Mouse (Mus musculus) forebrain, postnatal 0 days (tissue): ENCODE results near the gene Zfp874a. TPM values are rescaled to one million over a fixed set of nuclear protein-coding genes. Genes with fewer than 3 reads are reported as not detected.
"Not testable (repeated sequence)": the region's sequence is repeated elsewhere in the genome, so short reads cannot be mapped to it uniquely, and the experiment has no call there.

Experiments
- ATAC-seq: fragments of 200-750 bp; cut with Nextera tagmentation; 2 replicates; pipeline ENCODE4 v1.8.0; 2017; ENCODE audit warnings: mild to moderate bottlenecking, moderate library complexity
- DNase-seq: peaks from one replicate; pipeline ENCODE4 v3.0.0-alpha.2; 2015
- H3K27ac ChIP-seq: fragments of 300-500 bp; sonication (generic); 2 replicates; pipeline ENCODE4 v1.5.1; 2014; ENCODE audit warnings: low read depth, mild to moderate bottlenecking, antibody characterized with exemption, low read length, moderate library complexity, mixed read lengths
- H3K27me3 ChIP-seq: fragments of 300-500 bp; sonication (generic); 2 replicates; pipeline ENCODE4 v1.6.1; 2014; ENCODE audit warnings: mild to moderate bottlenecking, low read length, mixed read lengths; ENCODE audit not compliant: insufficient read depth
- H3K36me3 ChIP-seq: fragments of 300-500 bp; sonication (generic); 2 replicates; pipeline ENCODE4 v1.6.1; 2014; ENCODE audit warnings: mild to moderate bottlenecking, moderate library complexity; ENCODE audit not compliant: insufficient read depth
- H3K4me1 ChIP-seq: fragments of 300-500 bp; sonication (generic); 2 replicates; pipeline ENCODE4 v1.6.1; 2014; ENCODE audit warnings: antibody characterized with exemption; ENCODE audit not compliant: insufficient read depth
- H3K4me2 ChIP-seq: fragments of 300-500 bp; sonication (generic); 2 replicates; pipeline ENCODE4 v1.6.1; 2014; ENCODE audit warnings: low read depth, mild to moderate bottlenecking, moderate library complexity
- H3K4me3 ChIP-seq: fragments of 300-500 bp; sonication (generic); 2 replicates; pipeline ENCODE4 v1.5.1; 2014; ENCODE audit warnings: low read depth, low read length, mixed read lengths
- H3K9ac ChIP-seq: fragments of 300-500 bp; sonication (generic); 2 replicates; pipeline ENCODE4 v1.6.1; 2014; ENCODE audit warnings: mild to moderate bottlenecking
- H3K9me3 ChIP-seq: fragments of 300-500 bp; sonication (generic); 2 replicates; pipeline ENCODE4 v1.6.1; 2016; ENCODE audit warnings: low read length
- CTCF ChIP-seq: sonication (generic); IDR thresholded peaks from 2 replicates; pipeline ENCODE4 v1.5.1; 2016; ENCODE audit warnings: antibody characterized with exemption, control low read depth, low read depth
- whole genome bisulfite sequencing: fragments of 180-500 bp; shearing (Covaris S2); extraction: QIAGEN DNeasy Blood & Tissue Kit; methylation state at CpG from one replicate; pipeline ENCODE4 v1.1.7; 2014; 5-methylcytosine and 5-hydroxymethylcytosine counted together
- polyA plus RNA-seq: library from polyadenylated mRNA; unstranded; fragments of >200 nt; fragmentation: Nextera tagmentation; extraction: Ambion mirVana; gene quantifications from 2 replicates; pipeline ENCODE4 v1.2.1, GENCODE M21; 2015
- total RNA-seq: library from RNA; depleted of rRNA; stranded (reverse); fragments of >200 nt; gene quantifications from 2 replicates; pipeline ENCODE4 v1.2.3, GENCODE M21; 2014

The Zfp874a gene
- total and polyA plus RNA-seq, 2 experiments from 2014 or later = 4.7 to 10.0 TPM

- TF ChIP-seq CTCF = no peak
- Histone ChIP-seq H3K4me3 (peak within 1 kb of the TSS; percentile 46), H3K36me3 (no peaks in the 10 kb centered on the region), H3K9me3 (no peaks in the 10 kb centered on the region), H3K27ac (no peak within 1 kb of the TSS), H3K9ac (peak within 1 kb of the TSS; percentile 29), H3K4me1 (no peaks in the 10 kb centered on the region), H3K27me3 (no peaks in the 10 kb centered on the region), H3K4me2 (peak within 1 kb of the TSS; percentile 61)
- peak; percentile 83 for ATAC-seq
- DNase-seq = peak; percentile 66
- under 1% methylated on average over 22 of the region's 22 CpGs for WGBS
These were observed 30.1 kb downstream of the Zfp874a start, which contains the start of gene Zfp459 for GRCm38 (mm10) chr13:67421207-67421857. Gene Zfp459 (minus strand): TSS chr13:67421418.

- peak; percentile 56; the same call in 1 of the 2 replicates for ATAC-seq
- TF ChIP-seq CTCF = no peak
- Histone ChIP-seq H3K27ac (no peak overlapping the region), H3K27me3 (no peaks in the 10 kb centered on the region), H3K4me3 (peak overlapping the region; percentile 46), H3K36me3 (no peaks in the 10 kb centered on the region), H3K4me2 (peak overlapping the region; percentile 61), H3K9me3 (no peaks in the 10 kb centered on the region), H3K4me1 (no peaks in the 10 kb centered on the region), H3K9ac (peak overlapping the region; percentile 29)
- DNase-seq = peak; percentile 8
- 35% methylated on average over 11 of the region's 11 CpGs for WGBS
These were observed 30.7 kb downstream of the Zfp874a start for GRCm38 (mm10) chr13:67420558-67421206.

GRCm38 (mm10) chr13:67416811-67417210, 34.6 kb downstream of the Zfp874a start:
- Histone ChIP-seq H3K4me2 (no peak overlapping the region), H3K27me3 (no peaks in the 10 kb centered on the region), H3K4me3 (no peak overlapping the region), H3K27ac (no peak overlapping the region), H3K36me3 (no peaks in the 10 kb centered on the region), H3K4me1 (no peaks in the 10 kb centered on the region), H3K9me3 (no peaks in the 10 kb centered on the region), H3K9ac (no peak overlapping the region)
- DNase-seq = no peak
- ATAC-seq = no peak
- WGBS = 87% methylated on average over 3 of the region's 3 CpGs
- TF ChIP-seq CTCF = no peak

- Histone ChIP-seq H3K27ac (no peak overlapping the region), H3K4me1 (no peaks in the 10 kb centered on the region), H3K9me3 (no peaks in the 10 kb centered on the region), H3K4me2 (no peak overlapping the region), H3K36me3 (no peaks in the 10 kb centered on the region), H3K9ac (no peak overlapping the region), H3K4me3 (no peak overlapping the region), H3K27me3 (no peaks in the 10 kb centered on the region)
- ATAC-seq (no peak), DNase-seq (no peak)
- 93% methylated on average over 6 of the region's 6 CpGs for WGBS
- TF ChIP-seq CTCF = no peak
These were observed 35.7 kb downstream of the Zfp874a start for GRCm38 (mm10) chr13:67415759-67416158.

- H3K4me2 ChIP-seq, H3K27me3 ChIP-seq, H3K27ac ChIP-seq, H3K36me3 ChIP-seq, H3K9me3 ChIP-seq, DNase-seq, H3K4me1 ChIP-seq, H3K9ac ChIP-seq, H3K4me3 ChIP-seq: not testable (repeated sequence)
- 76% methylated on average over 3 of the region's 3 CpGs for WGBS
- peak; percentile 49 for TF ChIP-seq CTCF
- peak; percentile 53; the same call in 1 of the 2 replicates for ATAC-seq
These were observed 37.8 kb downstream of the Zfp874a start for GRCm38 (mm10) chr13:67413634-67414033.

GRCm38 (mm10) chr13:67399183-67399903, 52.1 kb downstream of the Zfp874a start, which contains the start of gene Zfp429:
Gene Zfp429 (minus strand): TSS chr13:67399819.
- ATAC-seq (peak; percentile 95), DNase-seq (peak; percentile 68)
- H3K9ac ChIP-seq = peak within 1 kb of the TSS; percentile 45
- 2% methylated on average over 14 of the region's 16 CpGs for WGBS
- H3K27ac ChIP-seq, H3K36me3 ChIP-seq, H3K27me3 ChIP-seq, H3K9me3 ChIP-seq, H3K4me1 ChIP-seq: not testable (repeated sequence)
- peak within 1 kb of the TSS; percentile 56 for H3K4me3 ChIP-seq
- peak within 1 kb of the TSS; percentile 69 for H3K4me2 ChIP-seq

GRCm38 (mm10) chr13:67376255-67376654, 75.2 kb downstream of the Zfp874a start:
- not testable (repeated sequence) for H3K9me3 ChIP-seq, H3K27ac ChIP-seq, H3K9ac ChIP-seq, H3K4me2 ChIP-seq, H3K27me3 ChIP-seq, H3K36me3 ChIP-seq, H3K4me3 ChIP-seq, H3K4me1 ChIP-seq, ATAC-seq, DNase-seq
- WGBS = 55% methylated on average over 3 of the region's 3 CpGs

GRCm38 (mm10) chr13:67375050-67375911, 76.1 kb downstream of the Zfp874a start, which contains the start of the genes Gm28041 and Zfp456:
Gene Gm28041 (minus strand): TSS chr13:67375733.
Gene Zfp456 (minus strand): TSS chr13:67375810.
- WGBS = 28% methylated on average over 13 of the region's 15 CpGs
- not testable (repeated sequence) for H3K27ac ChIP-seq, H3K9me3 ChIP-seq, H3K9ac ChIP-seq, H3K36me3 ChIP-seq, H3K4me1 ChIP-seq, H3K27me3 ChIP-seq
- H3K4me2 ChIP-seq = peak within 1 kb of the TSS; percentile 55
- peak; percentile 88 for ATAC-seq
- peak; percentile 46 for DNase-seq
- H3K4me3 ChIP-seq = peak within 1 kb of the TSS; percentile 34
